In the genomic region with DNA sequence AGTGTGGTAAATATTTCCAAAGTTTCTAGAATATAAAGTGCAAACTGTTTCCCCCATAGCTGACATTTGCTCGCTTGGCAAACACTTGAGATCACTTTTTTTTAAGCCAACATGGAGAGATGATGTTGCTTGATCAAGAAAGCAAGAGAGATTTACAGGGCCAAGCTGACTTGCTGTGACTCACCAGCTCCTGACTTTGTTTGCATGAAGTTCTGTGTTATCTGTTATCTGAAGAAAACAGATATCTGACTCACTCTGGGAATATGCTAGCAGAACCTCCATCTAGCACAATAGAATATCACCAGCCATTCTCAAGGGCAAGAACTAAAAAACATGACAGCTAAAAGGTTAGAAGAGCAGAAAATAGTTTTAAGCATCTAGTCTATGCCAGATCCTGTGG, we compare ENCODE assay signal across 20 mouse cellular contexts. TPM values are rescaled to one million over a fixed set of nuclear protein-coding genes. Genes with fewer than 3 reads are reported as not detected.
DNase-seq lines count a peak whose midpoint lies in the region; ATAC-seq and TF ChIP-seq lines count a peak whose summit lies in the region.
"Had no signal": no experiment of that assay in that cellular context is flagged by ENCODE, and none has a peak within 500 bp of the region (broad histone marks: within the 10 kb centered on the region; RNA-seq: fewer than 3 reads in every experiment).

No protein-coding gene starts in this region.

- no peak overlapping the region for H3K4me2 ChIP-seq in lung, postnatal 0 days (replicated peaks; ENCODE audit: low read depth, low read length)
- H3K4me2 ChIP-seq: embryonic facial prominence, embryonic 15.5 days; heart, embryonic 12.5 days; hindbrain, embryonic 14.5 days had no signal

- H3K4me3 ChIP-seq in lung, postnatal 0 days (ENCODE audit: low read depth, low read length): no peak overlapping the region
- H3K4me3 ChIP-seq in C2C12 (ENCODE audit: insufficient read depth, poor library complexity, severe bottlenecking): no peak overlapping the region
- H3K4me3 ChIP-seq: embryonic facial prominence, embryonic 15.5 days; heart, embryonic 12.5 days; hindbrain, embryonic 10.5 days had no signal

- DNase-seq in adrenal gland, adult (ENCODE audit: inconsistent age in 2 of 2, low spot score in 1 of 2): peak; percentile 46 to 69
- no peak for DNase-seq in adrenal gland, postnatal 4 days (ENCODE audit: low spot score in 2 of 2)
- DNase-seq in lung, postnatal 0 days (ENCODE audit: low spot score): peak; percentile 6
- DNase-seq in lung, adult 18-20 months: no peak
- DNase-seq in brain, adult 2 months (ENCODE audit: low read depth, low spot score): peak; percentile 6
- DNase-seq in lung, postnatal 25 days (ENCODE audit: low spot score): no peak
- no peak for DNase-seq in embryo, embryonic 10 days (ENCODE audit: low spot score)
- DNase-seq: cerebellum, adult 2 months; cerebellum, postnatal 10 days; embryo, embryonic 11 days; forebrain, postnatal 0 days; gastrocnemius, postnatal 25 days; kidney, adult 2 months had no signal

- H3K79me2 ChIP-seq in C2C12 (ENCODE audit: control insufficient read depth, insufficient read depth): no peaks in the 10 kb centered on the region

- TF ChIP-seq CTCF in lung, postnatal 0 days (IDR thresholded peaks at IDR 0.05): no peak
- no peak for TF ChIP-seq CTCF in C2C12 (IDR thresholded peaks at IDR 0.05; ENCODE audit: control insufficient read depth, insufficient read depth, insufficient read length)

- no peaks in the 10 kb centered on the region for H3K79me3 ChIP-seq in C2C12 (ENCODE audit: low read depth)

- 47% methylated on average over 1 of the region's 1 CpGs for WGBS in lung, postnatal 0 days

- no peak overlapping the region for H3K9ac ChIP-seq in lung, postnatal 0 days (replicated peaks; ENCODE audit: low read depth)
- H3K9ac ChIP-seq: embryonic facial prominence, embryonic 15.5 days; forebrain, postnatal 0 days; heart, embryonic 12.5 days; hindbrain, embryonic 14.5 days had no signal

- H3K9me3 ChIP-seq in lung, postnatal 0 days (ENCODE audit: low read length): no peaks in the 10 kb centered on the region
- H3K9me3 ChIP-seq: embryonic facial prominence, embryonic 15.5 days; heart, embryonic 12.5 days; hindbrain, embryonic 10.5 days had no signal

- H3K27me3 ChIP-seq in lung, postnatal 0 days (replicated peaks; ENCODE audit: insufficient read depth, low read length): no peaks in the 10 kb centered on the region
- no peaks in the 10 kb centered on the region for H3K27me3 ChIP-seq in C2C12 (ENCODE audit: control insufficient read depth, insufficient read depth, insufficient read length)
- H3K27me3 ChIP-seq: embryonic facial prominence, embryonic 15.5 days; heart, embryonic 12.5 days; Patski had no signal

- ATAC-seq in lung, postnatal 0 days: no peak
- ATAC-seq: forebrain, postnatal 0 days; intestine, embryonic 16.5 days; Patski had no signal

- H3K36me3 ChIP-seq in lung, postnatal 0 days (ENCODE audit: insufficient read depth, low read length): no peaks in the 10 kb centered on the region
- H3K36me3 ChIP-seq in C2C12 (ENCODE audit: control insufficient read depth, insufficient read depth): no peaks in the 10 kb centered on the region
- H3K36me3 ChIP-seq: embryonic facial prominence, embryonic 15.5 days; heart, embryonic 12.5 days; hindbrain, embryonic 10.5 days had no signal

- peak; percentile 31; the same call in 1 of the 2 replicates for TF ChIP-seq EP300 in lung, postnatal 0 days (IDR thresholded peaks at IDR 0.05)

- no peaks in the 10 kb centered on the region for H3K4me1 ChIP-seq in lung, postnatal 0 days (ENCODE audit: insufficient read depth, low read depth, low read length)
- H3K4me1 ChIP-seq: embryonic facial prominence, embryonic 15.5 days; hindbrain, embryonic 10.5 days had no signal

- H3K27ac ChIP-seq in lung, postnatal 0 days (ENCODE audit: low read length): no peak overlapping the region
- H3K27ac ChIP-seq: embryonic facial prominence, embryonic 15.5 days; hindbrain, embryonic 10.5 days; hindbrain, embryonic 14.5 days had no signal

- no peak overlapping the region for H3ac ChIP-seq in C2C12 (ENCODE audit: control insufficient read depth, insufficient read length, low read depth)

TF ChIP-seq in C2C12, 6 proteins besides CTCF, POLR2A, EP300 and RAD21:
- TF ChIP-seq CEBPB (IDR thresholded peaks at IDR 0.05; ENCODE audit: low read depth) (no peak), MAX (IDR thresholded peaks at IDR 0.05) (no peak), MYOG (IDR thresholded peaks at IDR 0.05; ENCODE audit: control insufficient read depth, extremely low read depth, insufficient read length) (no peak), USF1 (IDR thresholded peaks at IDR 0.05; ENCODE audit: low read depth) (no peak), FOSL1 (IDR thresholded peaks at IDR 0.05; ENCODE audit: insufficient read depth, low read length, poor library complexity, severe bottlenecking) (peak; percentile 75), MYOD1 (IDR thresholded peaks at IDR 0.05; ENCODE audit: control insufficient read depth, insufficient read length, low read depth) (peak; percentile 8)

RNA-seq across cellular contexts. Expression of a gene that starts 56.1 kb away (rescaled TPM):
- 100 to 1,000 TPM; 208 to 209 TPM for total RNA-seq in adrenal gland, postnatal 4 days (2021)
- 3.4 and 4.0 TPM in 2 replicates for polyA plus RNA-seq in lung, postnatal 0 days (2015; fragmentation: Nextera tagmentation; extraction: Ambion mirVana)
- 1,612 TPM for polyA plus RNA-seq in C2C12 (2012; fragmentation: generic; extraction: Trizol)

Comparison
In these comparisons a context has a peak if more than half of its experiments do, and no peak if none do; other contexts are left out.
1. DNase-seq: peak in adrenal gland, adult (2 of 2), lung, postnatal 0 days (single experiment) and brain, adult 2 months (single experiment); none in adrenal gland, postnatal 4 days (0 of 2), lung, adult 18-20 months (0 of 2), lung, postnatal 25 days (single experiment) and embryo, embryonic 10 days (single experiment).
2. RNA of a gene that starts 56.1 kb away (polyA plus RNA-seq): 1,612 TPM in C2C12 (single experiment); 3.4 to 4.0 TPM in lung, postnatal 0 days; every median in the first group is over 100 times any median in the second.